Mouse (Mus musculus) thymus, adult 2 months (tissue): ENCODE results near the gene Gm30302.

Experiments used
- CTCF ChIP-seq: fragments of 200-500 bp; IDR thresholded peaks from 2 replicates; pipeline ENCODE4 v1.5.1; 2012; ENCODE audit warnings: mild to moderate bottlenecking, control low read depth, low read length, moderate library complexity, borderline replicate concordance; ENCODE audit not compliant: control insufficient read depth, poor library complexity, insufficient read depth; ENCODE audit errors: extremely low read depth
- POLR2A ChIP-seq: fragments of 200-500 bp; IDR thresholded peaks from 2 replicates; pipeline ENCODE4 v1.6.1; 2012; ENCODE audit warnings: mild to moderate bottlenecking, low read length, control low read depth, moderate library complexity; ENCODE audit not compliant: control insufficient read depth, poor library complexity, insufficient read depth; ENCODE audit errors: extremely low read depth

DNA sequence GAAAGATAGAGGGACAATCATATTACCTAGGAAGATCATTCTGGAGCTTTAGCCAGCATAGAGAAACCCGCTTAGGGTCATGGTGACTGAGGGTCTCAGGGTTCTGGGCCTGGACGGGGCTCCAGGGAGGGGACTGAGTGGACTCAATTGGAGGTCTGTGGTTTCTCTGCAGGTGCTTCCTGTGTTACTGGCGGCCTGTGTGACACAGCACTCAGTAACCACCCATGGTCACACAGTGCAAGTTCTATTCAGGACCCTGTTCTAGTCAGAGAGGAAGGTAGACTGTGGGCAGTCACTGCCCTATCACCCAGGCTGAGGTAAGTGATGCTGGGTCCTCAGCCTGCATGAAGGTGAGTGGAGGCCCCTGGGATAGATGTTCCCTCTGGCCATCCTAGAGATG lies 14.9 kb downstream of the Gm30302 start:
- TF ChIP-seq CTCF (no peak), POLR2A (no peak)
